Mouse (Mus musculus): ENCODE measurements around the gene Tcte1.

Gene Tcte1

GRCm38 (mm10) chr17:45584939-45585678 is 61.9 kb downstream of the Tcte1 start:
- DNase-seq (ENCODE audit: low spot score in 2 of 2), result peak; percentile 70 to 77

- DNase-seq (ENCODE audit: low spot score in 2 of 2), result no peak
These were observed 62.7 kb downstream of the Tcte1 start for GRCm38 (mm10) chr17:45585725-45586448.

GRCm38 (mm10) chr17:45586449-45586837 is 63.2 kb downstream of the Tcte1 start:
- no peak for DNase-seq (ENCODE audit: low spot score in 2 of 2)

GRCm38 (mm10) chr17:45588370-45588769 is 65.1 kb downstream of the Tcte1 start:
- no peak for DNase-seq (ENCODE audit: low spot score in 2 of 2)

- DNase-seq (ENCODE audit: low spot score in 2 of 2), result no peak
These were observed 66.0 kb downstream of the Tcte1 start for GRCm38 (mm10) chr17:45589236-45589635.

- no peak for DNase-seq (ENCODE audit: low spot score in 2 of 2)
These were observed 66.6 kb downstream of the Tcte1 start for GRCm38 (mm10) chr17:45589844-45590243.

GRCm38 (mm10) chr17:45590410-45590809 is 67.2 kb downstream of the Tcte1 start:
- no peak for DNase-seq (ENCODE audit: low spot score in 2 of 2)

- no peak for DNase-seq (ENCODE audit: low spot score in 2 of 2)
These were observed 68.7 kb downstream of the Tcte1 start for GRCm38 (mm10) chr17:45591701-45592605.
